Mouse (Mus musculus): ENCODE measurements at regions not wholly inside any gene's neighbourhood (a gene's known extent, or its start where the extent isn't known, plus 50 kb on each side); places are given as distances from the start of the nearest gene placed in this dataset.

DNA sequence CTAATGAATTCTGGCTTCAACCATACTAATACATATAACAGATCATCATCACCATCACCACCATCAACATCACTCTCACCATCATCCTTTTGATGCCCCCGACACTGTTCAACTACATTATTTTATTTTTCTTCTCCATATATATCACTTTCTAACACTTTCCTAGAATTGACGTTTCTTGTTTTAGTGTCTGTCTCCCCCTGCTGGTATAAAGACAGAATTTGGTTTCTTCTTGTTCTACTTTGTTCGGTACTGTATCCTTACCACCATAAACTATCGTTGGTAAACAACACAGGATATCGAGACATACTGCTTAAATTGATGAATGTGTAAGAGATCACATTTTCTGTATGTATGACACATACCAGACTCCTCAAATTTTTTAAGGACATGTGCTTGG, 92.5 kb upstream of the Tab3 start:
- peak; percentile 29 for DNase-seq (ENCODE audit: low read depth)

DNA sequence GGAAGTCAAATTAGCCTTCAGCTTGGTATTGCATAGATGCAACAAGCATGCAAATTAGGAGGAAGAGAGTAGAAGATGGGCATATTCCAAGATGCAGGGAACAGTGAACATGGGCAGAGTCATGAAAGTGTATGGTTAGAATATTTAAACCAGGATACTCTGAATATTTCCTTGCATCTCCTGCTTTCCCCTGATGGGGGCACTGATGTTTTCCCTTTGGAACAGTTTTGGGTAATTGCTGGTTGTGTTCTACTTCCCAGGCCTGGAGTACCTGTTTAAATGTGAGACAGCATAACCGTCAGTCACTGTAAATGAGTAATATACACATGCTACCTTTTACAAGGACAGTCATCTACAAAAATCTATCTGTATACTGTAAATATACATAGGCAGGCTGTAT, 76.9 kb upstream of the Tab3 start:
- DNase-seq (ENCODE audit: low read depth) = no peak
